Mouse (Mus musculus) c-Kit-negative CD71-positive TER-119-positive erythroid progenitor cells, embryonic 14.5 days (primary cell): Measurements from ENCODE around the gene Mcfd2.
A peak's percentile ranks its signal among the peaks of the same experiment; 100 is the strongest.

ENCODE experiments used
- DNase-seq: peaks from one replicate; pipeline ENCODE4 v3.0.0-alpha.2; 2013; ENCODE audit warnings: low read depth, low spot score

The Mcfd2 gene

GRCm38 (mm10) chr17:87288131-87288530, 22.4 kb upstream of the Mcfd2 start:
- DNase-seq = no peak

DNA sequence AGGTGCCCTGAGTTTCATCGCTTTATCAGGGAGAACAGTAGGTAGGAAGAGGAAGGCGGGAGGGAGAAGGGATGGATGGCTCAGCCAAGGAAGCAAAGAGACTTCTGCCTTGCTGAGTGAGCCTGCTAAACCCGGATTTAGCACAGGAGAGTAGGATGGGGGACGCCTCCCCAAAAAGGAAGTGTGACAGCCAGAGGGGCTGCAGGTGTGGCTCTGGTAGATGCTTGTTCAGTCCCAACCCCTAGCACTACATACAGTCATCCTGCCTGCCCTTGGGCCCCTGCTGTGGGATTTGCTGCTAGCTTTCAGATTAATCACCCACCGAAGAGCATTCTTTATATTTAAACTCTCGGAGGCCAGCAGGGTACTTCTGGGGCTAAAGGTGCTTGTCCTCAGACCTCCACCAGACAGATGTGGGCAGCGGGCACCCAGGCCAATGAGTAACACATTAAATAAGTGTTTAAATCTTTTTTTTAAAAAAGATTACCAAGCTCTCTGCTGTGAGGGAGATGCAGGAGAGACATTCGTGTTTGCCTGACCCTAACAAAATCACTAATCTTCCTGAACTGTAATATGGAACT, 21.6 kb upstream of the Mcfd2 start:
- DNase-seq = no peak

DNA sequence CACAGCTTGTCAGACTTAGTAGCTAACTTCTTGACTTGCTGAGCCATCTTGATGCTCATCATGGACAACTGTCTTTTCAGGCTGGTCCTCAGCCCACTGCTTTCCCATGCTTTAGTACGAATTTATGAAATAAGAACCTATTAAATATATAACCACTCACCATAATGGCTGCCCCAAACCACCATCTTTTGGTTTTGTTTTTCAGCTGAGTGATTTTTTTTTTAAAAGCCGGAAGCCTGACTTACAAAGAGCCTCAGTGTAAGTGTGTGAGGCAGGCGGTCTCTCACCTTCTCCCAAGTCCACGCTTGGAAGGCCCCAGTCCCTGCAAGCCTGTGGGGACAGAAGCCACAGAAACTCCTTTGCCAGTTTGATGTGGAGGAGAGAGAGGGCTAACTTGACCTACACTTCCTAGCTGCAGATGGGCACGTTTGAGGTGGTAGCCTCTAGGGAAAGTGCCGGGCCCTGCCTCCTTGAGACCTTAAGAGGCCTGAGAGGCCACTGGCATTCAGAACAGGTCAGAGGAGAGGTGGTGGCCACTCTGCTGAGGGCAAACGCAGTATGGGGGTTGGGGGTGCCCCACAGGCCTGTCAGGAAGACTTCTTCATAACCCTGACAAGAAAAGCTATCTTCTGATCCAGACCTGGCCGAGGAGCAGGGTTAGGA, 20.9 kb upstream of the Mcfd2 start:
- DNase-seq = no peak

GRCm38 (mm10) chr17:87285731-87286465, 20.2 kb upstream of the Mcfd2 start:
- DNase-seq = no peak

- no peak for DNase-seq
Measured at GRCm38 (mm10) chr17:87284482-87285040, 18.8 kb upstream of the Mcfd2 start.

DNA sequence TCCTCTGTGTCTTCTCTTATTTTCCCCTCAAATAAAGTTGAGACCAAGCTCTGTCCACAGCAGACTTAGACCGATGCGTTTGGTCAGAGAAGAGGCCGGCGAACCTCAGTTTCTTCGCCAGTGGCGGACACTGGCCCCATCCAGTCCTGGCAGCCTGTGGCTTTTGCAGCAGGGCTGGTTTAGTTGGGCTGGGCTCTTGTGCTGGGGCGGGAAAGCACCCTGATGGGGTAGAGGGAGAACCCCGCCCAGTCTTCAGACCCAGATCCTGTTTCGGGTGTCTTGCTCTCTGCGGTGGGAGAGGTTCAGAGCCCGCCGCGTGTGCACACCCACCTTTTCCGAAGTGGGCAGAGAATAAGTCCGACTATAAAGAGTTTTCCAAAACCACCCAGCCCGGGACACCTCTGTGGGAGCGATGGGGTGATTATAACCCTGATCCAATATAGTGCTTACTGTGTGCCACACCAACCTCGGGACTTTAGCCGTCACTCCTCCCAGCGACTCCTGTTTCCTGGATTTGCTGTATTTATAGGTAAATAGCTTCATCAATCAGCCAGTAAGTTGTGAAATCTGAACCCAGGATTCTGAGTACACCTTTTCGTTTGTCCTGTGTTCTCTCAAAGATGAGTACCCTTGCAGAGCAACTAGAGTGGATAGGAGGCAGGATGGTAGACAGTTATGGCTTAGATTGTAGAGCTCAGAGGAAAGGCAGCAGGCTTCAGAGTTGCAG, 18.2 kb upstream of the Mcfd2 start:
- DNase-seq = peak; percentile 40

GRCm38 (mm10) chr17:87283055-87283754, 17.5 kb upstream of the Mcfd2 start:
- peak; percentile 34 for DNase-seq

DNA sequence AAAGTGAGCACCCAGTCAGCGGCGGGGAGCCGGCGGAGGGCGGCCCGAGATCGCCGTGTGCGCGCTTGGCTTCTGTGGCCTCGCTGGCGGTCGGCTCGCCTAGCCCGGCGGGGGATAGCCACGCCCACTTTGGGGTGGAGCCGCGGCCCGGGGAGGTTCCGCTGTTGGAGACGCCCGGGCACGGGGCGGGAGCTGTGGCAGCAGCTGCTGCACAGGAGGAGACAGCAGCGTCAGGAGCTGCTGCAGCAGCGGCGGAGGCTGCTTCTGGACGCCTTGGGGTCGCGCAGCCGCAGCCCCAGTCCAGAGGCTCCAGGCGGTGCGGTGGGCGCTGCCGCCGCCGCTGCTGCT, 16.9 kb upstream of the Mcfd2 start, which contains the start of gene Ttc7:
Ttc7 (plus strand) TSS at position 181 of the 348 bp plus-strand sequence.
- DNase-seq = peak; percentile 94

- DNase-seq = peak; percentile 92
Measured at GRCm38 (mm10) chr17:87282007-87282705, 16.4 kb upstream of the Mcfd2 start.

- DNase-seq = no peak
Measured at GRCm38 (mm10) chr17:87275363-87276341, 9.9 kb upstream of the Mcfd2 start.

DNA sequence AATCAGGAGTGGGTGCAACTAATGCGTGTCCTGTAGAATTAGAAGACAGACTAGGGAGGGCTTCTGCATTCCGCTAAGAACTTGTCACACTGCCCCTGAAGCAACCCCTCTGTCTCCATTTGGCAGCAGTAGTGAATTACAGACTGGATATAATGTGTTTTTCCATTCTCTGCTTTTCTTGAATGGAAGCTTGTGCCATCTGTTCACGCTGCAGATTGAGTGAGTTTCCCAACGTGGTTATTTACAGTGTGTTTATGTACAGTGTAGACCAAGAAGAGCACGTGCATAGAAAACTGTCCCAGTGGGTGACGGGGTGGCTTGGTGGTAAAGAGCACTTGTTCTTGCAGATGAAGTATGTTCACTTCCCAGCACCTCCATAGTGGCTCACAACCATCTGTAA, 3.7 kb upstream of the Mcfd2 start:
- DNase-seq = no peak

GRCm38 (mm10) chr17:87264927-87265791, 576 bp downstream of the Mcfd2 start:
- DNase-seq = no peak

DNA sequence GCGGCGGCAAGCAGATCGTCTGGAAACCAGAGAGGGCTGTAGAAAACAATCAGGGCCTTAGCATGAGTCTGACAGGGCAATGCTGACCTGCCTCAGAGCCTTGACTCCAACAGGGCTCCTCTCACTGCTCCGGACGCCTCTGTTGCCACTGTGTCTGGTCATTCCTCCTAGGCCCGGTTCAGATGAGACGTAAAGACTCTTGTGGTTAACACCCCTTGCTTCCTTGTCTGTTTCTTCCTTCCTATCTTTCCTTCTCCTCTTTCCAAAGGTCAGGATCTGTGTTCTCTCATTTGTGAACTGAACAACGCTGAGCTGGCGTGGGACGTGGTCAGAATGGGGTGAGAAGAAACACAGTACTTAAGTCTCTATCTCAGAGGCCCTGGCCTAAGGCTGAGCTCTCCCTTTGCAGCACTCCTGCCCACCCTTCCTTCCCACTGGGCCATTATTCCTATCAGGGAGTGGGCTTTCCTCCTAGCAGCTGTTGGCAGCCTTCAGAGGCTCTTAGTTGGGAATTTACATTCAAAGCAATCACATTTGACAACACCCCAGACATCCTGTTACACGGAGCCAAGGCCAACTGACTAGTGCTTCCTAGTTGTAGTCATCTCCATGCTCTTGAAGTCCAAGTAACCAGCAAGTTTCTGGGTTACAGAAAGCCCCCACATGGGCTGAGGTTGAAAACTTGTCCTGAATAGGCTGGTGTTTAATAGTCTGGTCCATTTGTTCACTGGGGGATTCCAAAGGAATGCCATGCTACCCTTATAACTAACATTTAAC, 1.5 kb downstream of the Mcfd2 start:
- DNase-seq = no peak

- DNase-seq = no peak
Measured at GRCm38 (mm10) chr17:87263401-87263800, 2.3 kb downstream of the Mcfd2 start.

DNA sequence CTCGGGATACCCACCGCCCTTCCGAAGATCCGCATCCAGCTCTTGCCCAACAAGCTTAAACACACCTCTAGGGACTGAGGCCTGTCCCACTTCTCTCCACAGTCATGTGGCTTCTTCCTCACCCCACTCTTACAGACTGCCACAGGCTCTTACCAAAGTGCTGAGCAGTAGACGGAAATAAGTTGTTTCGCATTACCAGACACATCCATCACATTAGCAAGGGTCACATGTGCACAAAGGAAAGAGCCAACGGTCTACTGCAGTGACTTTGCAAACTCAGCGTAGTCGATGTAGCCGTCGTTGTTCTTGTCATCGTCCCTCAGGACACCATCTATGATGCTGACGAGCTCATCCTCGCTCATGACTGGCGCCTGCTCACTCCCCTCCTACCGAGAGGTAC, 10.1 kb downstream of the Mcfd2 start:
- no peak for DNase-seq

DNA sequence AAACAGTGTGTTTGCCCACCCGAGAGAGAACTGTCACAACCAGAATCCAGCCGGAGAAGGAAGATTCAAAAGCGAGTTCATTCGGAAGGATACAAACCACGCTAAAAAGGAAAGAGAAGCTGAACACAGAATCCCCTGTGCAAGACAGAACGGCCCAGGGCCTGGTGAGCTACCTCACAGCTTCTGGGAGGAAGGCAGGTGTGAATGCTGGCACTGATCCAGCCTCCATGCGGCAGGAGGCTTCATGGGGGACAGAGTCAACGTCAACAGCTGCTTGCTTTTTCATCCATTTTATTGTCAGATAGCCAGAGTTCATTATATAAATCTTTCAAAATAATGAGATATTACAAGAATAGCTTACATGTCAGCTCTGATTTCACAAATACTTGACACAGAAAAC, 11.4 kb downstream of the Mcfd2 start:
- DNase-seq = no peak

DNA sequence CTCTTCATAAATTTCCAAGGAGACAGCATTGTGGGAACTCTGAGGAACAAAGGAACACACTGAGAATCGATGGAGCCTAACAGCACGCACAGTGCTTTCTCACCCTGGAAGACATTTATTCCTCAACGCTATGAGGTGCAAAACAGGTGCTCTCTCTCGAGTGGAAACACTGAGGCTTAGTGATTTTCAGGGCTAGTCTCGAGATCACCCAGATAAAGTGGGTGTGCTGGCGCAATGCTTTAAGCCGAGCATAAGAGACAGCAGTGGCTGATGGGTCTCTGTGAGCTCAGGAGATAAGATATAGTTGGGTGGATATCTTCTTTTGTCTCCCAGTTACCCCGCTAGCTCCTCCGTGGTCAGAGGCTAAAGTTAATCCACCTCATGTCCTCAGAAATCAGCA, 19.6 kb downstream of the Mcfd2 start:
- no peak for DNase-seq

- no peak for DNase-seq
Measured at GRCm38 (mm10) chr17:87237826-87238225, 27.9 kb downstream of the Mcfd2 start.
